Mouse (Mus musculus) MEL (cell line): ENCODE measurements around the gene Grid2ip.

Experiments
- CHD1 ChIP-seq: IDR thresholded peaks from 2 replicates; pipeline ENCODE4 v1.6.1; 2012; ENCODE audit warnings: low read depth, mild to moderate bottlenecking, inconsistent platforms, low read length, improper control_type of control experiment
- CTCF ChIP-seq, 3 experiments: IDR thresholded peaks in 2 of 3; conservative IDR thresholded peaks in 1 of 3; 2 replicates each; pipeline ENCODE4 v1.5.1; 2011 to 2012; ENCODE audit warnings: low read length in 3 of 3, low read depth in 2 of 3, mild to moderate bottlenecking in 2 of 3, improper control_type of control experiment in 1 of 3, inconsistent platforms in 1 of 3, mixed read lengths in 1 of 3, moderate library complexity in 1 of 3; ENCODE audit not compliant: control insufficient read depth in 1 of 3, insufficient read depth in 1 of 3, poor library complexity in 1 of 3, severe bottlenecking in 1 of 3
- MAX ChIP-seq: IDR thresholded peaks from 2 replicates; pipeline ENCODE4 v1.6.1; 2011; ENCODE audit warnings: low read length, improper control_type of control experiment
- MXI1 ChIP-seq: IDR thresholded peaks from 2 replicates; pipeline ENCODE4 v1.6.1; 2011; ENCODE audit warnings: mild to moderate bottlenecking, low read depth, low read length, improper control_type of control experiment
- POLR2A ChIP-seq, 2 experiments: IDR thresholded peaks; 2 replicates each; pipeline ENCODE4 v1.6.1; 2011 to 2012; ENCODE audit warnings: low read length in 2 of 2, mild to moderate bottlenecking in 2 of 2, control low read depth in 1 of 2, improper control_type of control experiment in 1 of 2, low read depth in 1 of 2, moderate library complexity in 1 of 2; ENCODE audit not compliant: control insufficient read depth in 1 of 2, insufficient read depth in 1 of 2, poor library complexity in 1 of 2
- SMC3 ChIP-seq: IDR thresholded peaks from 2 replicates; pipeline ENCODE4 v1.6.1; 2011; ENCODE audit warnings: low read depth, low read length, improper control_type of control experiment
- TCF12 ChIP-seq: IDR thresholded peaks from 2 replicates; pipeline ENCODE4 v1.6.1; 2014; ENCODE audit warnings: low read depth, mild to moderate bottlenecking, inconsistent platforms, low read length, improper control_type of control experiment, moderate library complexity
- ZKSCAN1 ChIP-seq: IDR thresholded peaks from 2 replicates; pipeline ENCODE4 v1.6.1; 2012; ENCODE audit warnings: low read depth, mild to moderate bottlenecking, inconsistent platforms, low read length, improper control_type of control experiment, moderate library complexity
- ZMIZ1 ChIP-seq: IDR thresholded peaks from 2 replicates; pipeline ENCODE4 v1.6.1; 2012; ENCODE audit warnings: low read depth, mild to moderate bottlenecking, inconsistent platforms, low read length, improper control_type of control experiment, moderate library complexity

DNA sequence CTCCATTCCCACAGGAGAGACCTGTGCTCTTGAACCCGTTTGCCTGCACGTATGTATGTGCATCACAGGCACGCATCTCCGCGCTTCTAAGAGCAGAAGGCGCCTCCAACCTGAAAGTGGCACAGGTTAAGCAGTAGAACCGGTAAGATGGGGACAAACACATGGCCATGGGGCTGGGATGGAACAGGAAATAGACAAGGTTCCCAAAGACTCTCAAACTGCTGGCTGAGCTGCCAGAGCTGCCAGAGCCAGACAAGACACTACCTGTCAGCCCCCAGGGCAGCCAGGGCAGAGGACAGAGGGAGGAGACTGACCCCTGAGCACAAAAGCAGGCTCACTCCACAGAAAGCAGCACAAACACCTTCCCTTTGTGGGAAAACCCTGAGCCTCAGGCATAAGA, 47.2 kb upstream of the Grid2ip start:
- TF ChIP-seq CTCF (IDR thresholded peaks at IDR 0.05 in 2 of 3, conservative IDR thresholded peaks at IDR 0.05 in 1 of 3; ENCODE audit: control insufficient read depth in 1 of 3, insufficient read depth in 1 of 3, low read depth in 2 of 3, low read length in 3 of 3, poor library complexity in 1 of 3, severe bottlenecking in 1 of 3) (no peak), SMC3 (no peak), CHD1 (no peak), ZKSCAN1 (no peak), TCF12 (no peak), POLR2A (IDR thresholded peaks at IDR 0.05; ENCODE audit: control insufficient read depth in 1 of 2, insufficient read depth in 1 of 2, low read depth in 1 of 2, low read length in 2 of 2, poor library complexity in 1 of 2) (no peak), ZMIZ1 (no peak), MXI1 (no peak), MAX (no peak)
